In genomic region chr14:30196959-30197358, GRCm38 (mm10) we compare ENCODE assay signal across 22 mouse cellular contexts.
DNase-seq lines count a peak whose midpoint lies in the region; ATAC-seq and TF ChIP-seq lines count a peak whose summit lies in the region.
"Had no signal": no experiment of that assay in that cellular context is flagged by ENCODE, and none has a peak within 500 bp of the region (broad histone marks: within the 10 kb centered on the region; RNA-seq: fewer than 3 reads in every experiment).

No protein-coding gene starts in this region.

- no peak for TF ChIP-seq POLR2A in brain, embryonic 14.5 days (IDR thresholded peaks at IDR 0.05; ENCODE audit: borderline replicate concordance, extremely low read depth, insufficient read depth, insufficient read length, poor library complexity, severe bottlenecking)
- TF ChIP-seq POLR2A in olfactory bulb, adult 2 months (IDR thresholded peaks at IDR 0.05; ENCODE audit: insufficient read depth, low read depth, low read length), result no peak

- no peaks in the 10 kb centered on the region for H3K27me3 ChIP-seq in forebrain, postnatal 0 days (ENCODE audit: insufficient read depth, low read length)
- H3K27me3 ChIP-seq in forebrain, embryonic 11.5 days (ENCODE audit: control insufficient read depth, insufficient read depth, low read length), result no peaks in the 10 kb centered on the region
- no peaks in the 10 kb centered on the region for H3K27me3 ChIP-seq in liver, postnatal 0 days (ENCODE audit: insufficient read depth, low read length)
- no peaks in the 10 kb centered on the region for H3K27me3 ChIP-seq in forebrain, embryonic 12.5 days
- H3K27me3 ChIP-seq: embryonic facial prominence, embryonic 13.5 days; intestine, embryonic 15.5 days; lung, embryonic 15.5 days; neural tube, embryonic 12.5 days; stomach, embryonic 15.5 days had no signal

- no peaks in the 10 kb centered on the region for H3K9me3 ChIP-seq in forebrain, postnatal 0 days (ENCODE audit: low read length)
- H3K9me3 ChIP-seq in forebrain, embryonic 11.5 days (ENCODE audit: control insufficient read depth, low read length), result no peaks in the 10 kb centered on the region
- no peaks in the 10 kb centered on the region for H3K9me3 ChIP-seq in liver, postnatal 0 days (ENCODE audit: low read length)
- no peaks in the 10 kb centered on the region for H3K9me3 ChIP-seq in forebrain, embryonic 12.5 days
- H3K9me3 ChIP-seq: embryonic facial prominence, embryonic 13.5 days; intestine, embryonic 15.5 days; lung, embryonic 15.5 days; neural tube, embryonic 12.5 days; stomach, embryonic 15.5 days had no signal

- ATAC-seq in forebrain, postnatal 0 days, result peak; percentile 23; the same call in 1 of the 2 replicates
- ATAC-seq in forebrain, embryonic 11.5 days (replicated peaks; ENCODE audit: low FRiP score), result no peak
- no peak for ATAC-seq in liver, postnatal 0 days
- ATAC-seq in forebrain, embryonic 12.5 days (ENCODE audit: low FRiP score), result no peak
- ATAC-seq: forebrain, embryonic 16.5 days; intestine, embryonic 15.5 days had no signal

- TF ChIP-seq EP300 in liver, postnatal 0 days (IDR thresholded peaks at IDR 0.05; ENCODE audit: low read depth), result no peak

- no peak overlapping the region for H3K27ac ChIP-seq in forebrain, postnatal 0 days (ENCODE audit: low read depth, low read length)
- H3K27ac ChIP-seq in forebrain, embryonic 11.5 days (ENCODE audit: low read depth, low read length), result no peak overlapping the region
- no peak overlapping the region for H3K27ac ChIP-seq in liver, postnatal 0 days (ENCODE audit: low read depth)
- peak overlapping the region; percentile 58 for H3K27ac ChIP-seq in olfactory bulb, adult 2 months (ENCODE audit: insufficient read depth, low read depth, low read length)
- no peak overlapping the region for H3K27ac ChIP-seq in forebrain, embryonic 12.5 days
- H3K27ac ChIP-seq: embryonic facial prominence, embryonic 13.5 days; hindbrain, embryonic 14.5 days; intestine, embryonic 15.5 days; liver, embryonic 14.5 days; lung, embryonic 15.5 days; neural tube, embryonic 12.5 days; stomach, embryonic 15.5 days had no signal

- no peak overlapping the region for H3K9ac ChIP-seq in forebrain, postnatal 0 days
- no peak overlapping the region for H3K9ac ChIP-seq in forebrain, embryonic 11.5 days (ENCODE audit: low read length)
- no peak overlapping the region for H3K9ac ChIP-seq in liver, postnatal 0 days (replicated peaks)
- H3K9ac ChIP-seq in forebrain, embryonic 12.5 days, result no peak overlapping the region
- H3K9ac ChIP-seq: embryonic facial prominence, embryonic 13.5 days; hindbrain, embryonic 14.5 days; intestine, embryonic 15.5 days; liver, embryonic 14.5 days; lung, embryonic 15.5 days; neural tube, embryonic 12.5 days; stomach, embryonic 15.5 days had no signal

- 38% methylated on average over 1 of the region's 1 CpGs for WGBS in forebrain, postnatal 0 days
- WGBS in forebrain, embryonic 11.5 days, result 88% methylated on average over 1 of the region's 1 CpGs
- 71% methylated on average over 1 of the region's 1 CpGs for WGBS in liver, postnatal 0 days (ENCODE audit: insufficient replicate concordance)
- WGBS in olfactory bulb, adult 2 months, result 23% methylated on average over 1 of the region's 1 CpGs
- 80% methylated on average over 1 of the region's 1 CpGs for WGBS in forebrain, embryonic 12.5 days

- no peak overlapping the region for H3K4me2 ChIP-seq in forebrain, postnatal 0 days (ENCODE audit: low read depth)
- H3K4me2 ChIP-seq in forebrain, embryonic 11.5 days (ENCODE audit: low read depth, low read length, severe bottlenecking), result no peak overlapping the region
- no peak overlapping the region for H3K4me2 ChIP-seq in liver, postnatal 0 days (ENCODE audit: low read depth, low read length)
- no peak overlapping the region for H3K4me2 ChIP-seq in forebrain, embryonic 12.5 days
- H3K4me2 ChIP-seq: embryonic facial prominence, embryonic 13.5 days; hindbrain, embryonic 14.5 days; intestine, embryonic 15.5 days; lung, embryonic 15.5 days; neural tube, embryonic 12.5 days; stomach, embryonic 15.5 days had no signal

- no peak overlapping the region for H3K4me3 ChIP-seq in forebrain, postnatal 0 days (ENCODE audit: low read depth, low read length)
- H3K4me3 ChIP-seq in forebrain, embryonic 11.5 days (ENCODE audit: low read depth, low read length), result no peak overlapping the region
- no peak overlapping the region for H3K4me3 ChIP-seq in liver, postnatal 0 days (ENCODE audit: low read depth, low read length)
- no peak overlapping the region for H3K4me3 ChIP-seq in olfactory bulb, adult 2 months (ENCODE audit: insufficient read depth, low read depth, low read length)
- H3K4me3 ChIP-seq in forebrain, embryonic 12.5 days (replicated peaks), result no peak overlapping the region
- H3K4me3 ChIP-seq: embryonic facial prominence, embryonic 13.5 days; erythroblast, embryonic 14.5 days; heart, adult 2 months; intestine, embryonic 15.5 days; lung, embryonic 15.5 days; neural tube, embryonic 12.5 days; stomach, embryonic 15.5 days had no signal

- DNase-seq in forebrain, postnatal 0 days, result peak; percentile 15
- no peak for DNase-seq in forebrain, embryonic 11.5 days (ENCODE audit: low spot score)
- peak; percentile 8 for DNase-seq in liver, postnatal 0 days
- DNase-seq in liver, result no peak
- peak; percentile 38 for DNase-seq in brain, embryonic 14.5 days (ENCODE audit: low read depth)
- DNase-seq: cerebellum, adult 18-20 months; embryo, embryonic 11 days; gastrocnemius, postnatal 25 days; kidney, adult 9 months; kidney, postnatal 14 days had no signal

- peaks cover 16% of the 10 kb centered on the region; the same call in 1 of the 2 replicates for H3K4me1 ChIP-seq in forebrain, postnatal 0 days (ENCODE audit: insufficient read depth)
- no peaks in the 10 kb centered on the region for H3K4me1 ChIP-seq in forebrain, embryonic 11.5 days (replicated peaks; ENCODE audit: control insufficient read depth, insufficient read depth, low read length)
- H3K4me1 ChIP-seq in liver, postnatal 0 days (ENCODE audit: insufficient read depth), result 0 out of 2 replicates have a peak, but pooled peaks cover 2% of the 10 kb centered on the region
- peaks cover 13% of the 10 kb centered on the region for H3K4me1 ChIP-seq in olfactory bulb, adult 2 months (ENCODE audit: control insufficient read depth, insufficient read depth, low read length)
- H3K4me1 ChIP-seq in forebrain, embryonic 12.5 days, result no peaks in the 10 kb centered on the region; the same call in 1 of the 2 replicates
- H3K4me1 ChIP-seq: intestine, embryonic 15.5 days; lung, embryonic 15.5 days; neural tube, embryonic 12.5 days; stomach, embryonic 15.5 days had no signal

- TF ChIP-seq CTCF in forebrain, postnatal 0 days (IDR thresholded peaks at IDR 0.05; ENCODE audit: low read depth), result 0 out of 2 replicates have a peak, but pooled peaks have one; percentile 18
- TF ChIP-seq CTCF in liver, postnatal 0 days (IDR thresholded peaks at IDR 0.05; ENCODE audit: low read depth), result no peak
- no peak for TF ChIP-seq CTCF in brain, embryonic 14.5 days (IDR thresholded peaks at IDR 0.05; ENCODE audit: borderline replicate concordance, extremely low read depth, insufficient read depth, insufficient read length)
- no peak for TF ChIP-seq CTCF in olfactory bulb, adult 2 months (IDR thresholded peaks at IDR 0.05; ENCODE audit: insufficient read depth, low read depth, low read length)

- no peaks in the 10 kb centered on the region for H3K36me3 ChIP-seq in forebrain, postnatal 0 days (ENCODE audit: insufficient read depth)
- no peaks in the 10 kb centered on the region for H3K36me3 ChIP-seq in forebrain, embryonic 11.5 days (ENCODE audit: control insufficient read depth, insufficient read depth, low read length)
- H3K36me3 ChIP-seq in liver, postnatal 0 days (replicated peaks; ENCODE audit: insufficient read depth, low read length), result no peaks in the 10 kb centered on the region
- no peaks in the 10 kb centered on the region for H3K36me3 ChIP-seq in forebrain, embryonic 12.5 days (replicated peaks)
- H3K36me3 ChIP-seq: embryonic facial prominence, embryonic 13.5 days; intestine, embryonic 15.5 days; lung, embryonic 15.5 days; neural tube, embryonic 12.5 days; stomach, embryonic 15.5 days had no signal

Comparison
In these comparisons a context has a peak if more than half of its experiments do, and no peak if none do; other contexts are left out.
1. DNase-seq: peak in forebrain, postnatal 0 days (single experiment), liver, postnatal 0 days (single experiment) and brain, embryonic 14.5 days (single experiment); none in forebrain, embryonic 11.5 days (single experiment) and liver (single experiment).